Mouse (Mus musculus) hindbrain, embryonic 11.5 days (tissue): ENCODE data around the gene Dcbld2. TPM values are rescaled to one million over a fixed set of nuclear protein-coding genes. Genes with fewer than 3 reads are reported as not detected.
"Not testable (repeated sequence)": the region's sequence is repeated elsewhere in the genome, so short reads cannot be mapped to it uniquely, and the experiment has no call there.

ENCODE experiments used
- ATAC-seq: fragments of 200-750 bp; cut with Nextera tagmentation; 2 replicates; pipeline ENCODE4 v1.8.0; 2017; ENCODE audit warnings: mild to moderate bottlenecking, moderate TSS enrichment, moderate library complexity; ENCODE audit not compliant: low FRiP score
- DNase-seq: peaks from one replicate; pipeline ENCODE4 v3.0.0-alpha.2; 2015; ENCODE audit warnings: low spot score
- H3K27ac ChIP-seq: fragments of 300-500 bp; sonication (generic); 2 replicates; pipeline ENCODE4 v1.5.1; 2014; ENCODE audit warnings: mild to moderate bottlenecking, low read depth, low read length
- H3K27me3 ChIP-seq: fragments of 300-500 bp; sonication (generic); 2 replicates; pipeline ENCODE4 v1.6.1; 2014; ENCODE audit warnings: mild to moderate bottlenecking, low read length, moderate library complexity, mixed read lengths; ENCODE audit not compliant: control insufficient read depth, insufficient read depth
- H3K36me3 ChIP-seq: fragments of 300-500 bp; sonication (generic); 2 replicates; pipeline ENCODE4 v1.6.1; 2014; ENCODE audit warnings: mild to moderate bottlenecking, low read length, moderate library complexity, mixed read lengths; ENCODE audit not compliant: control insufficient read depth, insufficient read depth
- H3K4me1 ChIP-seq: fragments of 300-500 bp; sonication (generic); replicated peaks from 2 replicates; pipeline ENCODE4 v1.6.1; 2014; ENCODE audit warnings: low read length, mixed read lengths; ENCODE audit not compliant: control insufficient read depth, insufficient read depth
- H3K4me2 ChIP-seq: fragments of 300-500 bp; sonication (generic); replicated peaks from 2 replicates; pipeline ENCODE4 v1.6.1; 2014; ENCODE audit warnings: mild to moderate bottlenecking, low read depth, low read length
- H3K4me3 ChIP-seq: fragments of 300-500 bp; sonication (generic); 2 replicates; pipeline ENCODE4 v1.5.1; 2014; ENCODE audit warnings: low read depth, low read length
- H3K9ac ChIP-seq: fragments of 300-500 bp; sonication (generic); 2 replicates; pipeline ENCODE4 v1.6.1; 2014; ENCODE audit warnings: low read depth, low read length
- H3K9me3 ChIP-seq: fragments of 300-500 bp; sonication (generic); 2 replicates; pipeline ENCODE4 v1.6.1; 2016; ENCODE audit warnings: low read length; ENCODE audit not compliant: control insufficient read depth
- WGBS: fragments of 180-500 bp; shearing (Covaris S2); extraction: QIAGEN DNeasy Blood & Tissue Kit; methylation state at CpG from one replicate; pipeline ENCODE4 v1.1.7; 2014; 5-methylcytosine and 5-hydroxymethylcytosine counted together
- polyA plus RNA-seq: library from polyadenylated mRNA; unstranded; fragments of >200 nt; fragmentation: Nextera tagmentation; extraction: Ambion mirVana; gene quantifications from 2 replicates; pipeline ENCODE4 v1.2.1, GENCODE M21; 2014

Dcbld2 gene
- polyA plus RNA-seq, 1 experiment from 2014 or later: 16.7 TPM

DNA sequence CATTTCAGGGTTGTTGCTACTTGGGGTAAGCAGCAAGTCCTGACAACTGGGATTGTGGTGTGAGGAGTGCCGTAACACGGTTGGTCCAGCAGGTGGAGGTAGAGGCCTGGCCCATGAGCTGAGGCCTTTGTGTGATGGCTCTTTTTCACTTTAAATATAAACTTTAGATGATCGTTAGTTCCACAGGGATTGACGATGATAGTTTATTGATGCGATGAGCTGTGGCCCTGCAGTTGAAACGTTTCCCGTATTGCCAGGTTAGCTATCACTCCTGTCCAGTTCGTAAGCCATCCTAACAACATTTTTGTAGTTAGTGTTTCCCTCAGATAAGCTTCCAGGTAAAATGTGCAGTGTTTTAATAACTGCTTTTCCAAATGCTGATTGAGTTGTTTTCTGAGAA is 46.4 kb downstream of the Dcbld2 start:
- no peaks in the 10 kb centered on the region for H3K9me3 ChIP-seq
- H3K27me3 ChIP-seq: no peaks in the 10 kb centered on the region
- H3K36me3 ChIP-seq: no peaks in the 10 kb centered on the region
- H3K4me1 ChIP-seq: no peaks in the 10 kb centered on the region
- H3K27ac ChIP-seq: no peak overlapping the region
- no peak overlapping the region for H3K9ac ChIP-seq
- H3K4me3 ChIP-seq: no peak overlapping the region
- no peak overlapping the region for H3K4me2 ChIP-seq
- DNase-seq (peak; percentile 74), ATAC-seq (peak; percentile 49; the same call in 1 of the 2 replicates)
- 79% methylated on average over 8 of the region's 8 CpGs for WGBS

DNA sequence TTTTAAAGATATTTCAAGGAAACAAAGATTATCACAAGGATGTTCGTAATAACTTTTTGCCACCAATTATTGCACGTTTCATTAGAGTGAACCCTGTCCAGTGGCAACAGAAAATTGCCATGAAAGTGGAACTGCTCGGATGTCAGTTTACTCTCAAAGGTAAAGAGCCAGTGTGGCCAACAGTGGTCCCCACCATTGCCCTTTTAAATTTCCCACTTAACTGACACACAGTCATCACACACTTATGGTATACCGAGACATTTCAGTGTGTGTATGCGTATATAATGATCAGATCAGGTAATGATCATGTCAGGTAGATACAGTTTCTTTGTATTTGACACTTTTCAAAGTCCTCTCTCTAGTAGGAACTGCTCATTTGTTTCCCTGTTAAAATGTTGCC is 46.9 kb downstream of the Dcbld2 start:
- H3K36me3 ChIP-seq: no peaks in the 10 kb centered on the region
- no peaks in the 10 kb centered on the region for H3K4me1 ChIP-seq
- no peak overlapping the region for H3K4me2 ChIP-seq
- H3K9me3 ChIP-seq: no peaks in the 10 kb centered on the region
- H3K27me3 ChIP-seq: no peaks in the 10 kb centered on the region
- DNase-seq: no peak
- WGBS: 91% methylated on average over 5 of the region's 5 CpGs
- H3K27ac ChIP-seq: no peak overlapping the region
- no peak overlapping the region for H3K4me3 ChIP-seq
- ATAC-seq: no peak
- no peak overlapping the region for H3K9ac ChIP-seq

DNA sequence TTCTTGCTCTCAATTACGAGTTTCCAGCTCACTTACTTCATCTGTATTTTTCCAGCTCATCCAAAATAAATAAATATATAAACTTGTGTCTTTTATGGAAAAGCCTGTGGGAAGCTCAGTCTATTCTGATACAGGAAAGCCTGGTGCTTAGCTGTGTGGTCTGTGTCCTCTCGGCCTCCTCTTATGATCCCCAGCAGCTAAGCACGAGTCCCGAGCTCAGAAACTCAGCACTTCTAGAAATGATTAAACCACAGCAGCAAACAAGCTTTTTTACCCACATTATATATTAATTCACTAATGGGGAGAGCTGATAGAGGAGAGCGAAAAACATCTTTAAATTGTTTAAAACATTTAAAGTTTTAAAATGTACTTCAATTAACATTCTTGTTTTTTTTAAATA is 48.2 kb downstream of the Dcbld2 start:
- Histone ChIP-seq H3K4me3 (no peak overlapping the region), H3K4me1 (no peaks in the 10 kb centered on the region), H3K36me3 (no peaks in the 10 kb centered on the region), H3K27ac (no peak overlapping the region), H3K27me3 (no peaks in the 10 kb centered on the region), H3K9me3 (no peaks in the 10 kb centered on the region), H3K9ac (no peak overlapping the region), H3K4me2 (no peak overlapping the region)
- ATAC-seq (no peak), DNase-seq (no peak)
- WGBS: 90% methylated on average over 5 of the region's 5 CpGs

DNA sequence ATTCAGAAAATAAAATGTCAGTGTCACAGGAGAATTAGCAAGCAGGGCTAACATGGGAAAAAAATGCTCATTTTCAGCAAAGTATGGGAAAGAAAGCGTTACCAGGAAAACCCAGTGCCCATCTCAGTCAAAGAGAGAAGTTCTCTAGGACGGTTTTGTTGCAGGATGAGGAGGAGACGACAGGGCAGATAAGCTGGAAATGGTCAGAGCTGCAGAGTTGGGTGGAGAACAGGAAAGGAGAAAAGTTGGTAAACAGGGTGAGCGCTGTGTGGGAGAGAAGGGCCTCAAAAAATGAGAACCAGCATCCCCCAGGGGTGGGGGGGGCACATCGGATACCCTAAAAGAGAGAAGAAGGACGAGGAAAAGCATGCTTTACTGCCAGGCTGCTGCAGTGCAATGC is 48.7 kb downstream of the Dcbld2 start:
- ATAC-seq (no peak), DNase-seq (no peak)
- no peak overlapping the region for H3K4me2 ChIP-seq
- no peak overlapping the region for H3K4me3 ChIP-seq
- H3K9ac ChIP-seq: no peak overlapping the region
- no peaks in the 10 kb centered on the region for H3K9me3 ChIP-seq
- H3K27ac ChIP-seq: no peak overlapping the region
- no peaks in the 10 kb centered on the region for H3K36me3 ChIP-seq
- no peaks in the 10 kb centered on the region for H3K4me1 ChIP-seq
- 84% methylated on average over 6 of the region's 6 CpGs for WGBS
- no peaks in the 10 kb centered on the region for H3K27me3 ChIP-seq

DNA sequence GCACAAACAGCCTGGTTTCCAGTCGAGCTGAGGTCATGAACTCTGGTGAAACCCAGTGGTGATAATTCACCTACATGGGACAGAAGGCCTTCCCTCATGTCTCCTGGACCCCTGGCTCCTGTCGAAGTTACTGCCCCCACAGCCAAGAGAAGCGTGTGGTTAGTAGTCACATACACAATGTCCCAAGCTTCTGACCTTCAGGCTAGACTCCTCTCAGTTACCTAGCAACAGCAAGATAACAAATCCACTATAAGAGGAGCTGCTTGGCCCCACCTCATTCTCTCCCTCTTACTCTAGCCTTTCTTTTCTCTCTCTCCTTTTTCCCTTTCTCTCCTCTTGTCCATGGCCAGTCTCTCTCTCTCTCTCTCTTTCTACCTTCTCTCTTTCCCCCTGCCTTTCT is 51.7 kb downstream of the Dcbld2 start:
- H3K4me1 ChIP-seq, H3K4me3 ChIP-seq, H3K9ac ChIP-seq, H3K36me3 ChIP-seq, H3K27ac ChIP-seq, H3K4me2 ChIP-seq, DNase-seq, ATAC-seq, H3K9me3 ChIP-seq, H3K27me3 ChIP-seq: not testable (repeated sequence)
- WGBS: 57% methylated on average over 3 of the region's 3 CpGs

DNA sequence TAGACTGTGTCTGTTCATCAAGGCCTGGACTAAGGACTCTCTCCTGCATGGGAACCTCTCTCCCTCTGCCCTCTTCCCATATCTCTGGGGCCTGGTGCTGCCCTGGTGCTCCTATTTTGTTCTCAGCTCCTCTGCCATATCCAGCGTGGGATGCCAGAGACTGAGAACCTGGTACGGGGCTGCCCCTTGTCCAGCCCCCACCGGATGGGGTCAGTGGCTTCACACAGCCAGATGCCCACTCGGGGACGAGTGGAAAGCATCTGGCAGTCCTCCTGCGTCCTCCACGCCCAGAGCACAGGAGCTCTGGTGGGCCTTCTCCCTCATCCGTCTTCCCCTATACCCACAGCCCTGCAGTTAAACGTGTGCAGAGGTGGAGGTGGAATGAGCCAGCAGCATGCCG is 52.1 kb downstream of the Dcbld2 start:
- H3K4me2 ChIP-seq: no peak overlapping the region
- no peaks in the 10 kb centered on the region for H3K4me1 ChIP-seq
- H3K27ac ChIP-seq: no peak overlapping the region
- no peaks in the 10 kb centered on the region for H3K9me3 ChIP-seq
- ATAC-seq: no peak
- no peak for DNase-seq
- 90% methylated on average over 10 of the region's 10 CpGs for WGBS
- H3K27me3 ChIP-seq: no peaks in the 10 kb centered on the region
- no peak overlapping the region for H3K9ac ChIP-seq
- no peak overlapping the region for H3K4me3 ChIP-seq
- no peaks in the 10 kb centered on the region for H3K36me3 ChIP-seq

DNA sequence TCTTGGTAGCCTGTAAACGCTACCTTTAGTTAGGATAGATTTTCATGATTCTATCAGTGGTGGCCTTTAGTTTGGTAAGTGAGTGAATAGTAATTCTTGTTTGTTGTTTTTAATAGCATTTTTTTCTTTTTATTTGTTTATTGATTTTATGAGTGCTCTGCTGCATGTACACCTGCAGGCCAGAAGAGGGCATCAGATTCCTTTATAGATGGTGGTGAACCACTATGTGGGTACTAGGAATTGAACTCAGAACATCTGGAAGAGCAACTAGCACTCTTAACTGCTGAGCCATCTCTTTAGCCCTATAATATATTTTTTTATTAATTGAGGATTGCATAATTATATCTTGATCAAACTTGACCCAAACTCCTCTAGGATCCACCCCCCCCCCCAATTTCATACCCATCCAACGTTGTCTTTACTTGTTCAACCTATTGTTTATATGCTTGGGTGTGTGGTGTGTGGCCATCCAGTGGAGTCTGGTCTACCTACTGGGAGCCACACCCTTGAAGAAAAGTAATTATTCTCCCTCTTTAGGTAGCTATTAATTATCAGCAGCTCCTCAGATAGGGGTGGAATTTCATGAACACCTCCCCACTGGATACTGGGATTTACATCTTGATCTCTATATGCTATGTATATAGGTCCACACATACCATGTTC is 53.7 kb downstream of the Dcbld2 start:
- H3K36me3 ChIP-seq: no peaks in the 10 kb centered on the region
- no peak overlapping the region for H3K4me3 ChIP-seq
- no peak overlapping the region for H3K27ac ChIP-seq
- no peaks in the 10 kb centered on the region for H3K27me3 ChIP-seq
- H3K4me1 ChIP-seq: no peaks in the 10 kb centered on the region
- no peak for DNase-seq
- H3K9me3 ChIP-seq: no peaks in the 10 kb centered on the region
- no peak overlapping the region for H3K9ac ChIP-seq
- ATAC-seq: peak; percentile 55; the same call in 1 of the 2 replicates
- no peak overlapping the region for H3K4me2 ChIP-seq
- 94% methylated on average over 2 of the region's 2 CpGs for WGBS

DNA sequence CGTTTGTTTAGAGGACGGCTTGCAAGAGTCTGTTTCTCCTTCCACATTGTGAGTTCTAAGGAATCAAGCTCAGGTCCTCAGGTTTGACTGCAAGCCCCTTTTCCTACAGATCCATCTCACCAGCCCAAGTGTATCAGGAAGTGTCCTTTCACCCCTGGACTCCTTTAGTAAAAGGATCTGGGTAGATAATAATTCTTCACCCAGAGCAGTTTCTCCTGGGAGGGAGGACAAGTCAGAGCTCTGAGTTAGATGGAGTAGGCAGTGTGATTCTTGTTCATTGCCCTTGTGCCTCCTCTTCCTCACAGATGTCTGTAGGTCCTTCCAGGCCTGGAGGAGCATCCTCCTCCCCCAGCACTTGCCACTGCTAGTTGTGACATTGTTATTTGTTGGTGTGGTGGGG is 54.3 kb downstream of the Dcbld2 start:
- DNase-seq (no peak), ATAC-seq (no peak)
- no peaks in the 10 kb centered on the region for H3K4me1 ChIP-seq
- H3K4me3 ChIP-seq: no peak overlapping the region
- H3K9me3 ChIP-seq: no peaks in the 10 kb centered on the region
- H3K4me2 ChIP-seq: no peak overlapping the region
- WGBS: 92% methylated on average over 2 of the region's 2 CpGs
- no peak overlapping the region for H3K27ac ChIP-seq
- H3K36me3 ChIP-seq: no peaks in the 10 kb centered on the region
- H3K27me3 ChIP-seq: no peaks in the 10 kb centered on the region
- H3K9ac ChIP-seq: no peak overlapping the region

DNA sequence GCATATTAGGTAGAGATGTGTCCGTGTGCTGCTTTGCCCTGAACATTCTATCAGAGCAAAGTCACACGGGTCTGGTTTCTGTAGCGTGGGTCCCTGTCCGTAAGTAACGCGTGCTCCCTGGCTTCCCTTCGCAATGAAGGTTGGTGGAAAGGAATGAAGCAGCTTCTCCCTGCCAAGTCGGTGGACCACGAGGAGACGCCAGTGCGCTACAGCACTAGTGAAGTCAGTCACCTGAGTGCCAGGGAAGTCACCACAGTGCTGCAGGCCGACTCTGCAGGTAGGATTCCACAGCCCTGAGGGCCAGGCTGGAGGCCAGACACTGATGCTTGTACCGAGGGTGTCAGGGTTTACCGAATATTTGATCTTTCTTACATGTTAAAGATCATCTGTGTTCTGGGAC is 55.8 kb downstream of the Dcbld2 start:
- Histone ChIP-seq H3K4me3 (no peak overlapping the region), H3K36me3 (no peaks in the 10 kb centered on the region), H3K4me1 (no peaks in the 10 kb centered on the region), H3K9ac (no peak overlapping the region), H3K27ac (no peak overlapping the region), H3K4me2 (no peak overlapping the region), H3K27me3 (no peaks in the 10 kb centered on the region), H3K9me3 (no peaks in the 10 kb centered on the region)
- WGBS: 96% methylated on average over 14 of the region's 14 CpGs
- DNase-seq (no peak), ATAC-seq (no peak)
